Mouse (Mus musculus): ENCODE data around the gene Aplf. TPM values are rescaled to one million over a fixed set of nuclear protein-coding genes. Genes with fewer than 3 reads are reported as not detected.

Gene Aplf
- polyA plus RNA-seq (2015; fragmentation: Nextera tagmentation; extraction: Ambion mirVana), result 13.8 and 14.6 TPM in 2 replicates

- peak; percentile 99 for ATAC-seq (ENCODE audit: borderline replicate concordance, extremely low read depth, low FRiP score, low TSS enrichment)
- Histone ChIP-seq H3K27me3 (no peaks in the 10 kb centered on the region), H3K27ac (peak within 1 kb of the TSS; percentile 60), H3K4me3 (peak within 1 kb of the TSS; percentile 81), H3K9me3 (no peaks in the 10 kb centered on the region), H3K4me2 (peak within 1 kb of the TSS; percentile 79), H3K36me3 (no peaks in the 10 kb centered on the region), H3K9ac (peak within 1 kb of the TSS; percentile 70), H3K4me1 (peaks cover 11% of the 10 kb centered on the region)
- WGBS, result under 1% methylated on average over 33 of the region's 33 CpGs
Measured at GRCm38 (mm10) chr6:87671771-87672517, at the start of gene Aplf. Gene Aplf, minus strand, starts transcription at chr6:87672193.

GRCm38 (mm10) chr6:87714091-87714490, 42.1 kb upstream of the Aplf start:
- no peak overlapping the region for H3K4me2 ChIP-seq
- WGBS, result 76% methylated on average over 4 of the region's 4 CpGs
- no peak for ATAC-seq (ENCODE audit: borderline replicate concordance, extremely low read depth, low FRiP score, low TSS enrichment)
- no peak overlapping the region for H3K4me3 ChIP-seq
- H3K36me3 ChIP-seq, result no peaks in the 10 kb centered on the region
- H3K27ac ChIP-seq, result no peak overlapping the region
- no peaks in the 10 kb centered on the region for H3K4me1 ChIP-seq
- no peak overlapping the region for H3K9ac ChIP-seq
- no peaks in the 10 kb centered on the region for H3K27me3 ChIP-seq
- H3K9me3 ChIP-seq, result no peaks in the 10 kb centered on the region

GRCm38 (mm10) chr6:87712311-87712710, 40.3 kb upstream of the Aplf start:
- H3K9me3 ChIP-seq, result no peaks in the 10 kb centered on the region
- H3K4me2 ChIP-seq, result no peak overlapping the region
- no peak overlapping the region for H3K9ac ChIP-seq
- no peak overlapping the region for H3K27ac ChIP-seq
- H3K27me3 ChIP-seq, result no peaks in the 10 kb centered on the region
- H3K4me1 ChIP-seq, result no peaks in the 10 kb centered on the region
- H3K36me3 ChIP-seq, result no peaks in the 10 kb centered on the region
- 86% methylated on average over 4 of the region's 4 CpGs for whole genome bisulfite sequencing
- no peak overlapping the region for H3K4me3 ChIP-seq
- ATAC-seq (ENCODE audit: borderline replicate concordance, extremely low read depth, low FRiP score, low TSS enrichment), result no peak

GRCm38 (mm10) chr6:87706246-87706645, 34.3 kb upstream of the Aplf start:
- Histone ChIP-seq H3K9ac (no peak overlapping the region), H3K4me2 (no peak overlapping the region), H3K27ac (no peak overlapping the region), H3K9me3 (no peaks in the 10 kb centered on the region), H3K36me3 (no peaks in the 10 kb centered on the region), H3K4me1 (no peaks in the 10 kb centered on the region), H3K4me3 (no peak overlapping the region), H3K27me3 (no peaks in the 10 kb centered on the region)
- no peak for ATAC-seq (ENCODE audit: borderline replicate concordance, extremely low read depth, low FRiP score, low TSS enrichment)
- 40% methylated on average over 3 of the region's 3 CpGs for WGBS

GRCm38 (mm10) chr6:87696544-87696943, 24.6 kb upstream of the Aplf start:
- ATAC-seq (ENCODE audit: borderline replicate concordance, extremely low read depth, low FRiP score, low TSS enrichment), result no peak
- H3K9me3 ChIP-seq, result no peaks in the 10 kb centered on the region

GRCm38 (mm10) chr6:87695947-87696346, 24.0 kb upstream of the Aplf start:
- H3K9ac ChIP-seq, result no peak overlapping the region
- ATAC-seq (ENCODE audit: borderline replicate concordance, extremely low read depth, low FRiP score, low TSS enrichment), result no peak
- no peaks in the 10 kb centered on the region for H3K4me1 ChIP-seq
- WGBS, result 61% methylated on average over 3 of the region's 3 CpGs
- H3K9me3 ChIP-seq, result no peaks in the 10 kb centered on the region
- no peaks in the 10 kb centered on the region for H3K27me3 ChIP-seq
- no peaks in the 10 kb centered on the region for H3K36me3 ChIP-seq
- H3K27ac ChIP-seq, result no peak overlapping the region
- H3K4me2 ChIP-seq, result no peak overlapping the region
- H3K4me3 ChIP-seq, result no peak overlapping the region

More at GRCm38 (mm10) chr6:87696544-87696943, 24.6 kb upstream of the Aplf start:
- H3K9ac ChIP-seq, result no peak overlapping the region
- H3K4me2 ChIP-seq, result no peak overlapping the region
- H3K27me3 ChIP-seq, result no peaks in the 10 kb centered on the region
- no peak overlapping the region for H3K27ac ChIP-seq
- H3K4me1 ChIP-seq, result no peaks in the 10 kb centered on the region
- 86% methylated on average over 4 of the region's 4 CpGs for WGBS
- no peaks in the 10 kb centered on the region for H3K36me3 ChIP-seq
- H3K4me3 ChIP-seq, result no peak overlapping the region

- Histone ChIP-seq H3K9ac (no peak overlapping the region), H3K4me3 (no peak overlapping the region), H3K9me3 (no peaks in the 10 kb centered on the region), H3K36me3 (no peaks in the 10 kb centered on the region), H3K27me3 (no peaks in the 10 kb centered on the region), H3K27ac (no peak overlapping the region), H3K4me1 (no peaks in the 10 kb centered on the region), H3K4me2 (no peak overlapping the region)
- WGBS, result 61% methylated on average over 3 of the region's 3 CpGs
- ATAC-seq (ENCODE audit: borderline replicate concordance, extremely low read depth, low FRiP score, low TSS enrichment), result no peak
Measured at GRCm38 (mm10) chr6:87680418-87680817, 8.4 kb upstream of the Aplf start.

- Histone ChIP-seq H3K4me3 (peak overlapping the region; percentile 81), H3K9me3 (no peaks in the 10 kb centered on the region), H3K9ac (no peak overlapping the region), H3K4me1 (peaks cover 11% of the 10 kb centered on the region), H3K27ac (no peak overlapping the region), H3K27me3 (no peaks in the 10 kb centered on the region), H3K4me2 (peak overlapping the region; percentile 47), H3K36me3 (no peaks in the 10 kb centered on the region)
- ATAC-seq (ENCODE audit: borderline replicate concordance, extremely low read depth, low FRiP score, low TSS enrichment), result no peak
- 36% methylated on average over 4 of the region's 4 CpGs for WGBS
Measured at GRCm38 (mm10) chr6:87672661-87673060, 668 bp upstream of the Aplf start.

- Histone ChIP-seq H3K27ac (peak overlapping the region; percentile 60; the same call in 1 of the 2 replicates), H3K4me1 (peaks cover 11% of the 10 kb centered on the region), H3K4me3 (peak overlapping the region; percentile 81), H3K9me3 (no peaks in the 10 kb centered on the region), H3K36me3 (no peaks in the 10 kb centered on the region), H3K4me2 (peak overlapping the region; percentile 79), H3K9ac (peak overlapping the region; percentile 70), H3K27me3 (no peaks in the 10 kb centered on the region)
- ATAC-seq (ENCODE audit: borderline replicate concordance, extremely low read depth, low FRiP score, low TSS enrichment), result no peak
- WGBS, result 4% methylated on average over 8 of the region's 8 CpGs
Measured at GRCm38 (mm10) chr6:87671353-87671752, 640 bp downstream of the Aplf start.

GRCm38 (mm10) chr6:87669894-87670588, 2.0 kb downstream of the Aplf start:
- no peaks in the 10 kb centered on the region for H3K36me3 ChIP-seq
- H3K4me3 ChIP-seq, result peak overlapping the region; percentile 9; the same call in 1 of the 2 replicates
- WGBS, result 36% methylated on average over 7 of the region's 7 CpGs
- no peak overlapping the region for H3K9ac ChIP-seq
- H3K27me3 ChIP-seq, result no peaks in the 10 kb centered on the region
- H3K4me1 ChIP-seq, result peaks cover 11% of the 10 kb centered on the region
- H3K4me2 ChIP-seq, result peak overlapping the region; percentile 79
- no peak for ATAC-seq (ENCODE audit: borderline replicate concordance, extremely low read depth, low FRiP score, low TSS enrichment)
- H3K9me3 ChIP-seq, result no peaks in the 10 kb centered on the region
- H3K27ac ChIP-seq, result no peak overlapping the region

GRCm38 (mm10) chr6:87668733-87669132, 3.3 kb downstream of the Aplf start:
- H3K4me1 ChIP-seq, result peaks cover 11% of the 10 kb centered on the region
- no peak overlapping the region for H3K9ac ChIP-seq
- ATAC-seq (ENCODE audit: borderline replicate concordance, extremely low read depth, low FRiP score, low TSS enrichment), result no peak
- H3K27ac ChIP-seq, result no peak overlapping the region
- H3K36me3 ChIP-seq, result no peaks in the 10 kb centered on the region
- H3K9me3 ChIP-seq, result no peaks in the 10 kb centered on the region
- no peak overlapping the region for H3K4me2 ChIP-seq
- no peak overlapping the region for H3K4me3 ChIP-seq
- 72% methylated on average over 3 of the region's 3 CpGs for WGBS
- no peaks in the 10 kb centered on the region for H3K27me3 ChIP-seq

GRCm38 (mm10) chr6:87667804-87668203, 4.2 kb downstream of the Aplf start:
- WGBS, result 78% methylated on average over 8 of the region's 8 CpGs
- Histone ChIP-seq H3K4me1 (peaks cover 11% of the 10 kb centered on the region), H3K4me3 (no peak overlapping the region), H3K9me3 (no peaks in the 10 kb centered on the region), H3K27me3 (no peaks in the 10 kb centered on the region), H3K9ac (no peak overlapping the region), H3K27ac (no peak overlapping the region), H3K36me3 (no peaks in the 10 kb centered on the region), H3K4me2 (no peak overlapping the region)
- ATAC-seq (ENCODE audit: borderline replicate concordance, extremely low read depth, low FRiP score, low TSS enrichment), result no peak

Measured in lung, embryonic 15.5 days (tissue).